Mouse (Mus musculus) lung, adult 2 months (tissue): Measurements from ENCODE around the gene Zyg11a.

Experiments
- CTCF ChIP-seq: fragments of 200-500 bp; IDR thresholded peaks from 2 replicates; pipeline ENCODE4 v1.5.1; 2011; ENCODE audit warnings: mild to moderate bottlenecking, low read length, control low read depth; ENCODE audit not compliant: insufficient read depth
- POLR2A ChIP-seq: fragments of 200-500 bp; IDR thresholded peaks from 2 replicates; pipeline ENCODE4 v1.6.1; 2011; ENCODE audit warnings: low read depth, mild to moderate bottlenecking, control low read depth, low read length, borderline replicate concordance; ENCODE audit errors: extremely low read depth

- no peak for TF ChIP-seq CTCF
- TF ChIP-seq POLR2A, result no peak
Observed at GRCm38 (mm10) chr4:108143778-108144177, 74.1 kb downstream of the Zyg11a start.
